Mouse (Mus musculus): Measurements from ENCODE around the gene Kif26a.

GRCm38 (mm10) chr12:112126931-112127635 is 18.9 kb upstream of the Kif26a start:
- TF ChIP-seq CTCF (IDR thresholded peaks at IDR 0.05; ENCODE audit: control insufficient read depth, insufficient read depth, low read length) (no peak; the same call in 1 of the 2 replicates), POLR2A (IDR thresholded peaks at IDR 0.05; ENCODE audit: borderline replicate concordance, control insufficient read depth, low read depth, low read length) (no peak)

Data from bone marrow, adult 2 months (tissue).